Mouse (Mus musculus) embryonic fibroblast, embryonic 13.5 days (primary cell): ENCODE measurements around the gene Sema4c.

Source experiments
- CTCF ChIP-seq: IDR thresholded peaks from 2 replicates; pipeline ENCODE4 v1.5.1; 2011; ENCODE audit warnings: mild to moderate bottlenecking, control low read depth, low read length, moderate library complexity, borderline replicate concordance; ENCODE audit not compliant: insufficient read depth
- POLR2A ChIP-seq: IDR thresholded peaks from 2 replicates; pipeline ENCODE4 v1.6.1; 2011; ENCODE audit warnings: low read depth, mild to moderate bottlenecking, control low read depth, low read length, moderate library complexity

DNA sequence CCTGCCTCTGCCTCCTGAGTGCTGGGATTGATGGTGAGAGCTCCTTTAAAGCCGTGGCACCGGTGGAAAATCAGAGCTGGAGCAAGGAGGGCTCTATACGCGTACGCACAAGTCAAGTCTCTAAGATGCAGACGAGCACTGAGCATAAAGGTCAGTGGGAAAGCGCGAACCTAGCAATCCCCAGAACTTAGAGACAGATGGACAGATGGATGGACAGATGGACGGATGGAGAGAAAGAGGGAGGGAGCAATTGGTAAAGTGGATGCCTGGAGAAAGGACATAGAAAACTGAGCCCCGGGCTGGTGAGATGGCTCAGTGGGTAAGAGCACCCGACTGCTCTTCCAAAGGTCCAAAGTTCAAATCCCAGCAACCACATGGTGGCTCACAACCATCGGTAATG is 17.3 kb downstream of the Sema4c start:
- TF ChIP-seq POLR2A (no peak), CTCF (no peak)
